12 mouse cellular contexts compared by ENCODE assay signal in genomic region chr4:62596051-62596450, GRCm38 (mm10). TPM values are rescaled to one million over a fixed set of nuclear protein-coding genes. Genes with fewer than 3 reads are reported as not detected.
DNase-seq lines count a peak whose midpoint lies in the region; ATAC-seq and TF ChIP-seq lines count a peak whose summit lies in the region.
"Had no signal": no experiment of that assay in that cellular context is flagged by ENCODE, and none has a peak within 500 bp of the region (broad histone marks: within the 10 kb centered on the region; RNA-seq: fewer than 3 reads in every experiment).

No protein-coding gene starts in this region.

- H3K4me3 ChIP-seq in heart, adult 2 months, result no peak overlapping the region
- H3K4me3 ChIP-seq in midbrain, embryonic 16.5 days (ENCODE audit: low read depth, low read length), result no peak overlapping the region
- H3K4me3 ChIP-seq in midbrain, embryonic 14.5 days (replicated peaks; ENCODE audit: low read depth, low read length), result no peak overlapping the region
- H3K4me3 ChIP-seq: forebrain, embryonic 12.5 days; limb, embryonic 12.5 days; lung, embryonic 15.5 days; midbrain, embryonic 13.5 days had no signal

- no peak overlapping the region for H3K9ac ChIP-seq in heart, adult 2 months (ENCODE audit: low read depth, low read length)
- H3K9ac ChIP-seq in midbrain, embryonic 16.5 days (ENCODE audit: low read depth, low read length), result no peak overlapping the region
- no peak overlapping the region for H3K9ac ChIP-seq in midbrain, embryonic 14.5 days (replicated peaks; ENCODE audit: low read length)
- H3K9ac ChIP-seq: forebrain, embryonic 12.5 days; limb, embryonic 12.5 days; lung, embryonic 15.5 days; midbrain, embryonic 13.5 days had no signal

- no peaks in the 10 kb centered on the region for H3K36me3 ChIP-seq in heart, adult 2 months (ENCODE audit: control insufficient read depth, insufficient read depth, low read length)
- H3K36me3 ChIP-seq in midbrain, embryonic 16.5 days (ENCODE audit: control insufficient read depth, insufficient read depth, low read length), result no peaks in the 10 kb centered on the region
- H3K36me3 ChIP-seq in midbrain, embryonic 14.5 days (ENCODE audit: control insufficient read depth, insufficient read depth, low read length), result no peaks in the 10 kb centered on the region
- H3K36me3 ChIP-seq: forebrain, embryonic 12.5 days; limb, embryonic 12.5 days; lung, embryonic 15.5 days; midbrain, embryonic 13.5 days had no signal

- 0 out of 2 replicates have a peak, but pooled peaks have one; percentile 37 for TF ChIP-seq EP300 in heart, adult 2 months (IDR thresholded peaks at IDR 0.05; ENCODE audit: insufficient read depth, low read depth, low read length)

- no peaks in the 10 kb centered on the region for H3K27me3 ChIP-seq in heart, adult 2 months (ENCODE audit: control insufficient read depth, insufficient read depth, low read length)
- no peaks in the 10 kb centered on the region for H3K27me3 ChIP-seq in midbrain, embryonic 16.5 days (ENCODE audit: control insufficient read depth, insufficient read depth, low read depth, low read length)
- H3K27me3 ChIP-seq in midbrain, embryonic 14.5 days (ENCODE audit: control insufficient read depth, insufficient read depth, low read length), result no peaks in the 10 kb centered on the region
- H3K27me3 ChIP-seq: forebrain, embryonic 12.5 days; limb, embryonic 12.5 days; lung, embryonic 15.5 days; midbrain, embryonic 13.5 days had no signal

- no peak for TF ChIP-seq CTCF in heart, adult 2 months (IDR thresholded peaks at IDR 0.05)

- TF ChIP-seq POLR2A in heart, adult 2 months (IDR thresholded peaks at IDR 0.05; ENCODE audit: insufficient read depth, low read depth, low read length), result no peak

- peak in 1 of 2 experiments; percentile 42 for DNase-seq in heart, adult 2 months
- DNase-seq in heart, adult 8-10 months (ENCODE audit: low spot score), result no peak
- DNase-seq in midbrain, embryonic 14.5 days, result no peak
- peak; percentile 85 to 88 for DNase-seq in adrenal gland, postnatal 36 days
- DNase-seq in kidney, postnatal 36 days, result peak; percentile 66 to 68
- no peak for DNase-seq in lung, adult 18-20 months
- DNase-seq in layer of hippocampus, adult 11-12 months (ENCODE audit: low spot score), result no peak

- ATAC-seq in midbrain, embryonic 16.5 days, result 0 out of 2 replicates have a peak, but pooled peaks have one; percentile 37
- no peak for ATAC-seq in midbrain, embryonic 14.5 days (ENCODE audit: low FRiP score, low TSS enrichment)
- ATAC-seq: midbrain, embryonic 13.5 days had no signal

- H3K9me3 ChIP-seq in midbrain, embryonic 16.5 days (replicated peaks; ENCODE audit: control insufficient read depth, low read length, poor library complexity, severe bottlenecking), result no peaks in the 10 kb centered on the region
- H3K9me3 ChIP-seq in midbrain, embryonic 14.5 days (ENCODE audit: control insufficient read depth, low read length), result no peaks in the 10 kb centered on the region
- H3K9me3 ChIP-seq: forebrain, embryonic 12.5 days; limb, embryonic 12.5 days; lung, embryonic 15.5 days; midbrain, embryonic 13.5 days had no signal

- peak overlapping the region; percentile 23; the same call in 1 of the 2 replicates for H3K27ac ChIP-seq in heart, adult 2 months
- no peak overlapping the region for H3K27ac ChIP-seq in midbrain, embryonic 16.5 days (ENCODE audit: low read length)
- no peak overlapping the region for H3K27ac ChIP-seq in midbrain, embryonic 14.5 days (replicated peaks; ENCODE audit: low read depth, low read length)
- H3K27ac ChIP-seq: forebrain, embryonic 12.5 days; limb, embryonic 12.5 days; lung, embryonic 15.5 days; midbrain, embryonic 13.5 days had no signal

- WGBS in heart, adult 2 months, result 34% methylated on average over 5 of the region's 5 CpGs
- WGBS in midbrain, embryonic 16.5 days, result 78% methylated on average over 5 of the region's 5 CpGs
- WGBS in midbrain, embryonic 14.5 days, result 79% methylated on average over 5 of the region's 5 CpGs

- no peaks in the 10 kb centered on the region for H3K79me2 ChIP-seq in heart, adult 2 months (replicated peaks; ENCODE audit: control insufficient read depth, insufficient read depth, low read length)

- H3K4me2 ChIP-seq in midbrain, embryonic 16.5 days (ENCODE audit: low read length), result no peak overlapping the region
- H3K4me2 ChIP-seq in midbrain, embryonic 14.5 days (ENCODE audit: low read length), result no peak overlapping the region
- H3K4me2 ChIP-seq: forebrain, embryonic 12.5 days; limb, embryonic 12.5 days; lung, embryonic 15.5 days; midbrain, embryonic 13.5 days had no signal

- peaks cover 8% of the 10 kb centered on the region for H3K4me1 ChIP-seq in heart, adult 2 months (ENCODE audit: control insufficient read depth, insufficient read depth, low read length)
- no peaks in the 10 kb centered on the region for H3K4me1 ChIP-seq in midbrain, embryonic 16.5 days (ENCODE audit: control insufficient read depth, insufficient read depth, low read length)
- 0 out of 2 replicates have a peak, but pooled peaks cover 5% of the 10 kb centered on the region for H3K4me1 ChIP-seq in midbrain, embryonic 14.5 days (ENCODE audit: control insufficient read depth, insufficient read depth, low read length)

- intact Hi-C loops in heart, adult 2 months (cut with DNase I), result no loop called here

RNA-seq across cellular contexts. Expression of gene Rgs3, which starts 36.4 kb away (rescaled TPM):
- 10 to 100 TPM; 23.5 to 33.7 TPM for total RNA-seq in heart, adult 2 months (2021)
- polyA plus RNA-seq in heart, adult 2 months (2012; rRNA removed), result 48.1 and 49.4 TPM in 2 replicates
- total RNA-seq in heart, adult 8-10 months (2022), result 10 to 100 TPM; 25.6 to 34.3 (median 30.5) TPM
- 66.9 and 82.1 TPM in 2 replicates for polyA plus RNA-seq in midbrain, embryonic 16.5 days (2015; fragmentation: Nextera tagmentation; extraction: Ambion mirVana)
- polyA plus RNA-seq in midbrain, embryonic 14.5 days (2014; fragmentation: Nextera tagmentation; extraction: Ambion mirVana), result 49.1 and 63.3 TPM in 2 replicates
- 10 to 100 TPM; 27.3 to 40.2 TPM for total RNA-seq in adrenal gland, postnatal 36 days (2021)

Comparison
In these comparisons a context has a peak if more than half of its experiments do, and no peak if none do; other contexts are left out.
1. DNase-seq: peak in adrenal gland, postnatal 36 days (2 of 2) and kidney, postnatal 36 days (2 of 2); none in heart, adult 8-10 months (single experiment), midbrain, embryonic 14.5 days (single experiment), lung, adult 18-20 months (0 of 2) and layer of hippocampus, adult 11-12 months (single experiment).